Mouse (Mus musculus) lung, postnatal 0 days (tissue): ENCODE data around the gene Rtn1. TPM values are rescaled to one million over a fixed set of nuclear protein-coding genes. Genes with fewer than 3 reads are reported as not detected.

ENCODE experiments used
- ATAC-seq: fragments of 200-750 bp; cut with Nextera tagmentation; 2 replicates; pipeline ENCODE4 v1.8.0; 2017; ENCODE audit warnings: moderate library complexity
- DNase-seq: peaks from one replicate; pipeline ENCODE4 v3.0.0-alpha.2; 2016; ENCODE audit warnings: low spot score
- H3K27ac ChIP-seq: fragments of 300-500 bp; sonication (generic); 2 replicates; pipeline ENCODE4 v1.5.1; 2014; ENCODE audit warnings: antibody characterized with exemption, mild to moderate bottlenecking, low read length, mixed read lengths
- H3K27me3 ChIP-seq: fragments of 300-500 bp; sonication (generic); replicated peaks from 2 replicates; pipeline ENCODE4 v1.6.1; 2014; ENCODE audit warnings: low read length, mixed read lengths; ENCODE audit not compliant: insufficient read depth
- H3K36me3 ChIP-seq: fragments of 300-500 bp; sonication (generic); 2 replicates; pipeline ENCODE4 v1.6.1; 2014; ENCODE audit warnings: low read length, mixed read lengths; ENCODE audit not compliant: insufficient read depth
- H3K4me1 ChIP-seq: fragments of 300-500 bp; sonication (generic); 2 replicates; pipeline ENCODE4 v1.6.1; 2014; ENCODE audit warnings: antibody characterized with exemption, low read depth, low read length, mixed read lengths; ENCODE audit not compliant: insufficient read depth
- H3K4me2 ChIP-seq: fragments of 300-500 bp; sonication (generic); replicated peaks from 2 replicates; pipeline ENCODE4 v1.6.1; 2014; ENCODE audit warnings: low read depth, mild to moderate bottlenecking, low read length, moderate library complexity, mixed read lengths
- H3K4me3 ChIP-seq: fragments of 300-500 bp; sonication (generic); 2 replicates; pipeline ENCODE4 v1.5.1; 2014; ENCODE audit warnings: low read depth, low read length
- H3K9ac ChIP-seq: fragments of 300-500 bp; sonication (generic); replicated peaks from 2 replicates; pipeline ENCODE4 v1.6.1; 2014; ENCODE audit warnings: low read depth, mild to moderate bottlenecking
- H3K9me3 ChIP-seq: fragments of 300-500 bp; sonication (generic); 2 replicates; pipeline ENCODE4 v1.6.1; 2016; ENCODE audit warnings: low read length, mixed read lengths
- CTCF ChIP-seq: IDR thresholded peaks from 2 replicates; pipeline ENCODE4 v1.5.1; 2016; ENCODE audit warnings: antibody characterized with exemption, mild to moderate bottlenecking
- EP300 ChIP-seq: IDR thresholded peaks from 2 replicates; pipeline ENCODE4 v1.6.1; 2016; ENCODE audit warnings: antibody characterized with exemption, mild to moderate bottlenecking, control low read depth
- WGBS: fragments of 180-500 bp; shearing (Covaris S2); extraction: QIAGEN DNeasy Blood & Tissue Kit; methylation state at CpG from one replicate; pipeline ENCODE4 v1.1.7; 2014; 5-methylcytosine and 5-hydroxymethylcytosine counted together
- polyA plus RNA-seq: library from polyadenylated mRNA; unstranded; fragments of >200 nt; fragmentation: Nextera tagmentation; extraction: Ambion mirVana; gene quantifications from 2 replicates; pipeline ENCODE4 v1.2.1, GENCODE M21; 2015

Rtn1 gene
- polyA plus RNA-seq, 1 experiment from 2014 or later: 12.2 TPM

DNA sequence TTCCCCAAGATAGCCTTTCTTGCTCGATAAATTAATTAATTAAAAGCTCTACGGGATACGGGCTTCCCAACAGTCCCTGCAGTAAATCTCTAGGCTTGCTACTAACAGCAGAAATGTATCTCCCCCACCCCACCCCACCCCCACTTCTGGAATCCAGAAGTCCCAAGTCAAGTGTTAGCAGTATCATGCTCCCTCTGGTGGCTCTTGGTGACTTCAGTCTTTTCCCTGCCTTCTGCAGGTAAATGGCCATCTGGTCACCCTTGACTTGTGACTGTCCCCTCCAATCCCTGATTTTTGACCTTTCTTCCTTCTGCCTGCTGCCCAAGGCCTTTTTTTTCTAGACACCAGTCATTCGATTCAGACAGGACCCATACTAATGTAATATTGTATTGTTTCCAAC, 23.4 kb upstream of the Rtn1 start:
- no peaks in the 10 kb centered on the region for H3K4me1 ChIP-seq
- H3K36me3 ChIP-seq: no peaks in the 10 kb centered on the region
- H3K4me2 ChIP-seq: no peak overlapping the region
- no peak overlapping the region for H3K27ac ChIP-seq
- peak; percentile 41 for TF ChIP-seq CTCF
- no peak for TF ChIP-seq EP300
- 67% methylated on average over 4 of the region's 4 CpGs for WGBS
- ATAC-seq (no peak), DNase-seq (no peak)
- no peak overlapping the region for H3K9ac ChIP-seq
- no peak overlapping the region for H3K4me3 ChIP-seq
- no peaks in the 10 kb centered on the region for H3K27me3 ChIP-seq
- no peaks in the 10 kb centered on the region for H3K9me3 ChIP-seq

DNA sequence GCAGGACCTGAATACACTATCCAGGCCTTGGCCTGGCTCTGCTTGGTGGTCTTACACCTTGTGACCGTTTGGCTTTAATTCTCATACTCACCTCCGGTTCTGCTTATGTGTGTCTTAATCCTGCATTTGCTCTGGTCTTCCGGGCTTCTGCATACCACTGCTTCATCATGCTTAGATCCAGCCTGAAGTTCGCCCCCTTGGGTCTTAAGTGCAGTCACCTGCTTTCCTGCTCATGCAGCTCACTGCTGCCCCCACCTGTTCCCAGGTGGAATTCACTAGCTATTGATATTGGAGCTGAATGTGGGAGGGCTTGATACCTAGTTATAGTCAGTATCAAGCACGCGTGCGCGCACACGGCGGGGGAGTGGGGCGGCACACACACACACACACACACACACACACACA, 18.9 kb upstream of the Rtn1 start:
- Histone ChIP-seq H3K27me3 (no peaks in the 10 kb centered on the region), H3K9ac (no peak overlapping the region), H3K4me1 (no peaks in the 10 kb centered on the region), H3K4me3 (no peak overlapping the region), H3K9me3 (no peaks in the 10 kb centered on the region), H3K4me2 (no peak overlapping the region), H3K36me3 (no peaks in the 10 kb centered on the region), H3K27ac (no peak overlapping the region)
- 17% methylated on average over 11 of the region's 11 CpGs for WGBS
- ATAC-seq: no peak
- DNase-seq: peak; percentile 74
- TF ChIP-seq CTCF: peak; percentile 86
- TF ChIP-seq EP300: no peak

GRCm38 (mm10) chr12:72422681-72423080, 13.8 kb upstream of the Rtn1 start:
- ATAC-seq (no peak), DNase-seq (peak; percentile 38)
- H3K4me3 ChIP-seq: no peak overlapping the region
- no peak for TF ChIP-seq CTCF
- no peak for TF ChIP-seq EP300
- no peaks in the 10 kb centered on the region for H3K9me3 ChIP-seq
- no peak overlapping the region for H3K4me2 ChIP-seq
- H3K27me3 ChIP-seq: no peaks in the 10 kb centered on the region
- no peaks in the 10 kb centered on the region for H3K4me1 ChIP-seq
- 48% methylated on average over 4 of the region's 4 CpGs for WGBS
- H3K9ac ChIP-seq: no peak overlapping the region
- no peak overlapping the region for H3K27ac ChIP-seq
- no peaks in the 10 kb centered on the region for H3K36me3 ChIP-seq

DNA sequence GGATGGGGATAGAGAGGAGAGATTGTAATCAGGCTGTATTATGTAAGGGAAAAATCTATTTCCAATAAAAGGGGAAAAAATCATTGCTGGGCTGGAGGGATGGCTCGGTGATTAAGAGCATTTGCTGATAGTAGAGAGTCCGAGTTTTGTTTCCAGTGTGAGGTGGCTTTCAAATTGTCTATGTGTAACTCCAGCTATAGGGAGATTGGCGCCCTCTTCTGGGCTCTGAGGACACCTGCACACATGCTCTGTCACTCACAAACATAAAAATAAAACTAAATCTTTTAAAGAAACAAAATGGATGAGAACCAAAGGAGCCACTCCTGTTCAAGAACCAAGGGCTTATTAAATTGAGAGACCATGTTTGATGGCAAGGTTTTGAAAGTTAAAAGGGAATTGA, 8.9 kb upstream of the Rtn1 start:
- ATAC-seq (no peak), DNase-seq (peak; percentile 42)
- H3K27me3 ChIP-seq: no peaks in the 10 kb centered on the region
- WGBS: 30% methylated on average over 3 of the region's 3 CpGs
- no peak overlapping the region for H3K4me3 ChIP-seq
- no peak overlapping the region for H3K27ac ChIP-seq
- no peak overlapping the region for H3K4me2 ChIP-seq
- no peaks in the 10 kb centered on the region for H3K4me1 ChIP-seq
- no peaks in the 10 kb centered on the region for H3K9me3 ChIP-seq
- TF ChIP-seq EP300: no peak
- TF ChIP-seq CTCF: peak; percentile 56
- no peaks in the 10 kb centered on the region for H3K36me3 ChIP-seq
- H3K9ac ChIP-seq: no peak overlapping the region

GRCm38 (mm10) chr12:72408111-72408891, 553 bp downstream of the Rtn1 start:
- H3K36me3 ChIP-seq: no peaks in the 10 kb centered on the region
- TF ChIP-seq EP300 (no peak), CTCF (no peak)
- no peaks in the 10 kb centered on the region for H3K9me3 ChIP-seq
- DNase-seq (peak; percentile 50), ATAC-seq (peak; percentile 72)
- H3K9ac ChIP-seq: no peak overlapping the region
- peak overlapping the region; percentile 50 for H3K4me3 ChIP-seq
- H3K27me3 ChIP-seq: peaks cover 2% of the 10 kb centered on the region; the same call in 1 of the 2 replicates
- H3K4me1 ChIP-seq: peaks cover 6% of the 10 kb centered on the region
- WGBS: under 1% methylated on average over 54 of the region's 63 CpGs
- peak overlapping the region; percentile 89 for H3K4me2 ChIP-seq
- H3K27ac ChIP-seq: no peak overlapping the region

DNA sequence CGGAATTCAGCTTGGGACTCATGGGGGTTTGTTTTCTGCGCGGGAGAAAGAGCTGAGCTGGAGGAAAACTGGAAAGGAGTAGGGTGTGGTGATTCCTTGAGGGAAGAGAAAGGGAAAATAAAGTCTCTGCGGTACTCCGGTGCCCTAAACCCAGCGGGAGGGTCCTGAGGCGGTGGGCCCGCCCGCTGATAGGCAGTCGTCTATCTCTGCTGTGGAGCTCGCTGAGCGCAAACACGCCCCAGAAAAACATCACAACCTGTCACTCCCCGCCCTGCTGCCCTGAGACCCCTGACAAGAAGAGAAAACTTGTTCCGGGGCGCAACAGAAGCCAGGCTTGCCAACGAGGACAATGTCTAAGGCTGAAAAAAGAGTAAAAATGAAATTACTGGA, 1.1 kb downstream of the Rtn1 start:
- Histone ChIP-seq H3K4me2 (peak overlapping the region; percentile 89), H3K4me1 (peaks cover 6% of the 10 kb centered on the region), H3K27ac (no peak overlapping the region), H3K9ac (no peak overlapping the region), H3K9me3 (no peaks in the 10 kb centered on the region), H3K4me3 (peak overlapping the region; percentile 50), H3K36me3 (no peaks in the 10 kb centered on the region), H3K27me3 (peaks cover 2% of the 10 kb centered on the region; the same call in 1 of the 2 replicates)
- TF ChIP-seq CTCF (no peak), EP300 (no peak)
- under 1% methylated on average over 17 of the region's 17 CpGs for WGBS
- ATAC-seq (no peak), DNase-seq (no peak)
